Mouse (Mus musculus) CH12.LX (cell line): Measurements from ENCODE around the gene Lrrc55.

Source experiments
- CTCF ChIP-seq, 2 experiments: IDR thresholded peaks in 1 of 2; conservative IDR thresholded peaks in 1 of 2; 2 replicates each; pipeline ENCODE4 v1.5.1; 2011 to 2012; ENCODE audit warnings: low read depth in 2 of 2, low read length in 2 of 2, improper control_type of control experiment in 1 of 2, inconsistent platforms in 1 of 2, mild to moderate bottlenecking in 1 of 2, moderate library complexity in 1 of 2
- EP300 ChIP-seq: IDR thresholded peaks from 2 replicates; pipeline ENCODE4 v1.6.1; 2011; ENCODE audit warnings: low read length, improper control_type of control experiment
- ETS1 ChIP-seq: conservative IDR thresholded peaks from 2 replicates; pipeline ENCODE4 v1.6.1; 2012; ENCODE audit warnings: low read depth, mild to moderate bottlenecking, inconsistent platforms, low read length, improper control_type of control experiment, moderate library complexity
- KAT2A ChIP-seq: IDR thresholded peaks from 2 replicates; pipeline ENCODE4 v1.6.1; 2012; ENCODE audit warnings: low read length, improper control_type of control experiment, inconsistent platforms; ENCODE audit not compliant: insufficient replicate concordance
- MAZ ChIP-seq: IDR thresholded peaks from 2 replicates; pipeline ENCODE4 v1.6.1; 2012; ENCODE audit warnings: low read depth, mild to moderate bottlenecking, inconsistent platforms, low read length, improper control_type of control experiment, moderate library complexity
- MEF2A ChIP-seq: IDR thresholded peaks from 2 replicates; pipeline ENCODE4 v1.6.1; 2014; ENCODE audit warnings: low read depth, mild to moderate bottlenecking, inconsistent platforms, low read length, improper control_type of control experiment, borderline replicate concordance
- MXI1 ChIP-seq: IDR thresholded peaks from 2 replicates; pipeline ENCODE4 v1.6.1; 2011; ENCODE audit warnings: mild to moderate bottlenecking, low read depth, low read length, improper control_type of control experiment
- POLR2A ChIP-seq: IDR thresholded peaks from 2 replicates; pipeline ENCODE4 v1.6.1; 2011; ENCODE audit warnings: low read depth, mild to moderate bottlenecking, improper control_type of control experiment, low read length
- POLR2AphosphoS2 ChIP-seq: IDR thresholded peaks from 2 replicates; pipeline ENCODE4 v1.6.1; 2011; ENCODE audit warnings: low read depth, low read length, improper control_type of control experiment
- SIN3A ChIP-seq: IDR thresholded peaks from 2 replicates; pipeline ENCODE4 v1.6.1; 2012; ENCODE audit warnings: low read length, improper control_type of control experiment, inconsistent platforms
- UBTF ChIP-seq: IDR thresholded peaks from 2 replicates; pipeline ENCODE4 v1.6.1; 2012; ENCODE audit warnings: low read depth, mild to moderate bottlenecking, inconsistent platforms, low read length, improper control_type of control experiment, moderate library complexity

DNA sequence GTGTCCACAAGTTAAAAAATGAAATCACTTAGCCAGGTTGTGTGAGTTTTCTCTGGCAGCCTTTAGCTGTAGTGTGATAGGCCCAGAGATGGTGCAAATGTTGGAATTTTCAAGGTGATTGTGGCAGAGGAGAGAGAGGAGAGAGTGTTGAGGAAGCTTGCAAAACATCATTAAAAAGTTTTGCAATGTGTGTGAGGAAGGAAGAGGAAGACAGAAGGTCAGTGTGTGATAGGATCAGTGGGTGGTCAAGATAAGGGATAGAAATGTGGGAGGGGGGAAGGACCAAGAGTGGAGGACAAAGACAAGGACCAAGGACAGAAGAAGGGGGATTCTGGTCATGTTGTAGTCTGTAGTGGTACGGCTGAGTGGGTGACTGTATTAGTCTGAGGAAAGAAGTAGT is 46.6 kb downstream of the Lrrc55 start:
- no peak for TF ChIP-seq UBTF
- TF ChIP-seq MXI1: no peak
- TF ChIP-seq POLR2AphosphoS2: no peak
- TF ChIP-seq ETS1: no peak
- TF ChIP-seq SIN3A: no peak
- no peak for TF ChIP-seq MEF2A
- no peak for TF ChIP-seq POLR2A
- no peak for TF ChIP-seq CTCF (conservative IDR thresholded peaks at IDR 0.05 in 1 of 2, IDR thresholded peaks at IDR 0.05 in 1 of 2; ENCODE audit: low read depth in 2 of 2, low read length in 2 of 2)
- TF ChIP-seq MAZ: no peak
- no peak for TF ChIP-seq EP300
- TF ChIP-seq KAT2A: no peak
